Mouse (Mus musculus): ENCODE measurements at regions not wholly inside any gene's neighbourhood (a gene's known extent, or its start where the extent isn't known, plus 50 kb on each side); places are given as distances from the start of the nearest gene placed in this dataset.

DNA sequence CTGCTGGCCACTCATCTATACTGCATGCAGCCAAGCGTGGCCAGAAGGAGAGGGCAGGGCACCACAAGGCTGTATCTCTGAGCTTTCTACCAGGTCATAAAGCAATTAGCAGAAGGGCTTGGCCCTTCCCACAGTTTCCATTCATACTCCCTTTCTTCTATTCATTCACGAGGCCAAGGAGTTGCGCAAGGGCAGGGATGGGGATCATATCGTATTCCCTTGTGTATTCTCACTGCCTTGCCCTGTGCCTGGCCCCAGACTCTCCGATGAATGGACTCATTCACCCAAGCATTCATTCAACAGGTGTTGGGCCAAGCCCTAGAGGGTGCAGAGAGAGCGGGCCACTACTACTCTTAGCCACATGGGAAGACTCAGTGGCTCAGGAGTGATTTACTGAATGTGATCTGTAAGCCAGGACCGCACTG, 111.2 kb upstream of the Parp11 start:
- no peak for ATAC-seq (replicated peaks; ENCODE audit: low FRiP score, low TSS enrichment, poor library complexity, severe bottlenecking)

DNA sequence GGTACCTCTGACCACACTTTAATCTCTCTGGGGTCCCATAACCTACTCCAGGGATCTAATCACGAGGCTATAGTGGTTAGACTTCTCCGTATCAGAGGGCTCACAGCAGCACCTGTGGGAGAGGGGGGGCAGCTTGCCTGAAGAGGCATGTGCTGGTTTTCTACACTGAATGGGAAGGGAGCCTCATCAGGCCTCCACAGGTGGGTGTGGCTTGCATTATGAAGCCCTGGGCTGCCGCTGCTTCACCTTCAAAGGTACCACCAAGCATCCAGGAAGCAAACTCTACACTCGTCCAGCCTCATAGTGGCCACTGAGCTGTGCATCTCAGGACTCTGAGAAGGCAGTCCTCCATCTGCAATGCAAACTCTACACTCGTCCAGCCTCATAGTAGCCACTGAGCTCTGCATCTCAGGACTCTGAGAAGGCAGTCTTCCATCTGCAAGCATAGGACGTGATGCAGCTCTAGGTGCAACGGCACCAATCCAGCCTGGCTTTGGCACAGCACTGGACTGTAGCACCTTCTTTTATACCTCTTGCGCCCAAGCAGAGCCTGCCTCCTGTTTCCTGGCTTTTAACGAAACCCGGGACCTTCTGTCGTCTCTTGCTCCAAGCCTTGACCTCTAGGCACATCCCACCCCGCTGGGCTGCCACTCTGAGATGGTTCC, 110.5 kb upstream of the Parp11 start:
- ATAC-seq (replicated peaks; ENCODE audit: low FRiP score, low TSS enrichment, poor library complexity, severe bottlenecking) = no peak

DNA sequence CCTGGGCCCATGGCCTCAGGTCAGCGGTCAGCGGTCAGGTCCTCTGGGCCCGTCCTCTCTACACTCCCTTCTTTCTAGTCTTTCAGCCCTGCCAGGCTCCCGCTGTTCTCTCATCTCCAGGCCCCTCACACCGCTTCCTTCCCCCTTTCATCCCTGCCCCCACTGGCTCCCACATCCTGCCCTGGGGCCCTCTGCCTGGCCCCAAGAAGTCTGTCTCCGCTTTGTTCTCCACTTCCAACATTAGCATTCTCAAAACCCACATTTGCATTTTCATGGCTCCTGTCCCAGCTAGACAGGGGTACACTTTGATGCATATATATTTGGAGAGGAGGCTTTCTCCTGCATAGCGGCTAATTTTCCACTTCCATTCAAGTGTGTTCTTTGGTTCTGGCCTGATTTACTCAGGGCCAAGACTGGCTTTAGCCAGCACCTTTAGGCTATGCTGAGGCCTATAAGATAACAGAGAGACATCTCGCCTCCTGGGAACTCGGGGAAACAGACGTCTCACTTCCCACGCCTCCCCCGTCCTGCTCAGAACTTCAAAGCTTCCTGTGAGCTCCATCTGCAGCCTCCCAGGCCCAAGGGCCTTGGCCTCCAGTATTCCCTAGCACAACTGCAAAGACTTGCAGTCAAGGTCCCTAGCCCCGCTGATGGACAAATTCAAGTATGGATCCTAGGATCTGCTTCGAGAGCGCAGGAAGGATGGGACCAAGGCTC, 109.8 kb upstream of the Parp11 start:
- ATAC-seq (replicated peaks; ENCODE audit: low FRiP score, low TSS enrichment, poor library complexity, severe bottlenecking) = no peak

DNA sequence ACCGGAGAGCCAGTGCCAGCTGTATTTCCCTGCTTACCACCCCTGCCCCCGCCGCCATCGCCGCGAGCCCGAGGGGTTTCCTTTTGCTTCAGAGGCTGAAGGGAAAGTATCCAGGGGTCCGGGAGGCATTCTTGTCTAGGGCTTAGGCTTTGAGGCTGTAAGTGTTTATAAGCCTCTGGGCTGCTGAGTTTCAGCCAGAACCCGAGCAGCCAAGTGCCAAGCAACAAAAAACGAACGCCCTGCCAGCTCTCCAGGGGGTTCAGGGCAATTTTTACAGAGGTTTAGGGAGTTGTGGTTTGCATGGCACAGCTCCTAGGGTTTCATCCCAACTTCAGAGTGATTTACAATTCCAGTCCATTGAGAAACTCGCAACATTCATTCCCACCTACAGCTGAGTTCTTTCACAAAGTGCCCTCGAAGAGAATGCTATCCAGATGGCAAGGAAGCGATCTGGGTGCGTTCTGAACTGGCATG, 109.2 kb upstream of the Parp11 start:
- ATAC-seq (replicated peaks; ENCODE audit: low FRiP score, low TSS enrichment, poor library complexity, severe bottlenecking) = no peak

DNA sequence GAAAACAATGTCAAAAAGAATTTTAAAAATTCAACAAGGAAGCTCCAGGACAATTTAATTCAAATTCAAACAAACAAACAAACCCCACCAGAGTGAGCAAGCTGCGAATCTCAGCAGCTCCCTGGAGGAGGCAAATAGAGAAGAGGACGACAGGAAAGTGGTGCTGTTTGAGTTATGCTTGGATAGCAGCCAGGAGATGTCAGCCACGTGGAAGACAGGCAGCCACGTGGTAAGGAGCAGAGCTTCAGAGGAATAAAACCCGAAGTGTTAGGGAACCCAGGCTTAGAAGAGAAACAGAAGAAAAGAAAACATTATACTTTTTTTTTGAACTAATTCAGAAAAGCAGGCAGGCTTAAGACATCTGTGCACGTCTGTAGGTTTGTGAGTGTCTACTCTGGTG, 108.2 kb upstream of the Parp11 start:
- ATAC-seq (replicated peaks; ENCODE audit: low FRiP score, low TSS enrichment, poor library complexity, severe bottlenecking) = no peak

DNA sequence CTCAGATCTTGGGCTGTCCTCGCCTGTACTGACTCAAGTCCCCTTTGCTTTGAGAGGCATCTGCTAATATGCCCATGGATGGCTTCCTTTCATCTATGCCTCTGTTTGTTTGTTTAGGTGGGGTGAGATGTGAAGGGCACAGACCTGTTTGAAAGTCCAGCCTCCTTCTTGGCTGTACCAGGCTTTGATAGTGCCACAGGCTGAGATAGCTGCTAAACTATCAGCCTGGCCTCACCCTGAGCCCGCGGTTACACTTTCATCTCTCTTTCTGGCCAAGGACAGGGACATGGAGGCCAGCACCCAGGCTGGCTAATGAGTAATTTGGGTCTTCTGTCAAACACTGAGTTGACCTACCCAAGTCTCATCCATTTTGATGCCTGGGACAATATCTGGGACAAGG, 105.0 kb upstream of the Parp11 start:
- ATAC-seq (replicated peaks; ENCODE audit: low FRiP score, low TSS enrichment, poor library complexity, severe bottlenecking) = no peak

DNA sequence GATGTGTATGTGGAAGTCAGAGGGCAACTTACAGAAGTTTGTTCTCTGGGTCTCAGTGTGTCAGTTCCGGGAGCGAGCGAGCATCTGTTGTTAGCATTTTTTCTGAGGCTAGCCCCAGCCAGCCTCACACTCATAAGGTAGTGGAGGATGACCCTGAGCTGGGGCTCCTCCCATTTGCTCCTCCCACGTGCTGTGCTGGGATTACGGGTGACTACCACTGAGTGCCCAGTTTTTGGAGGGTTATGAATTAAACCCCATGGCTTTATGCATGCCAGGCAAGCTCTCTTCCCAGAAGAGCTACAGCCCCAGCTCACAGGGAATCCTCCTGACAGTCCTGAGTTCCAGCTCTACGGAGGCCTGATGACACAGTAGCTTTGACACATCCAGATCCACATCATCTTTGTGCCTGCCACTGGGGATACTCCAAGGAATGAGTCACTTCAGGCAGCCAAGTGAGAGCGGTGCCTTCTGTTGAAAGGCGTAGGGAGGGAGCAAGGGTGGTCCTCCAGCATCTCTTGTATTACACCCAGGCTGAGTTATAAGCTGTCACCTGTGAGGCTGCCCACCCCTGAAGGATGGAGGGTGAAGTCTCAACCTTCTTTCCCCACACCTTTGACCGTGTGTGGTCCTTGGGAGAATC, 97.8 kb upstream of the Parp11 start:
- ATAC-seq (replicated peaks; ENCODE audit: low FRiP score, low TSS enrichment, poor library complexity, severe bottlenecking) = no peak

DNA sequence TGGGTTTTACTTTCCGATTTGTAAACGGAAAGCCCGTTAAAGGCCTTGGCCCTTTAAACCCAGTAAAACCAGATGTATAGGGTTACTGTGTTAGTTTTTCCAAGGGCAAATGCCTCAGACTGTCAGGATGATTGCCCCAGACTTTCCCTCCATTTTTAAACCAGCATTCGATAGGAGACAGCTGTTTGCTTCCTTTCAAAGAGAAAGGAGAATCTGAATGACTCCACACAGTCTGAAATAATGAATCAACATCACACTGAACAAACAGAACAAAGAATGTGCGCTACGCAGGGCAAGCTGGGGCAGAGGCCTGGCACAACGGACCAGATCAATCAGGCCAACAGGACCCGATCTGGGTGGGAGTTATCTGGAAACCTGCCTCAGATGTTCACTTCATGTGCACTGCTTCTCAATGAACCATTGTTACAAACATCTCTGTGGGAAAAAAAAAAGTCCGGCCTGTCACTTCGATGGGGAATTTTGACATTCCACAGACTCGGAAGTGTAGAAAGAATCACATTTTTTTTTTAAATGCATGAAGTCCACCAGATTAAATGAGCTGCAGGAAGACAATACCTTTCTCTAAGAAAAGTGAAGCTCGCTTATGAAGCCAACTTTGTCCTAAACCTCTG, 97.0 kb upstream of the Parp11 start:
- ATAC-seq (replicated peaks; ENCODE audit: low FRiP score, low TSS enrichment, poor library complexity, severe bottlenecking) = no peak

DNA sequence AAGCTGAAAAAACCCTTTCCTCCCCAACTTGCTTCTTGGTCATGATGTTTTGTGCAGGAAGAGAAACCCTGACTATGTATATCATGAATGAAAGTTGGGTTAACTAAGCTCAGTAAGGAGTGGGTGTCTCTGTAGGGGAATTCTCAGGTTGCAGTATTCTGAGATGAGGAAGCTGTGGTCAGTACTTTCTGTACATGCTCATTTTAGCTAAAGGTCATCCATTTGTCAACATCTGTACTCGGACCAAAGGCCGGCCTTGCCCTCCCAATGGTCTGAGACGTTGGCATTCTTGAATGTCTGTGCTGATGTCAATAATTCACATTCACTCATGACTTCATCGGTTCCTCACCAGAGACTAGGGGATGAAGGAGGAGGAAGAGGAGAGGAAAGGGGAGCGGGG, 94.9 kb upstream of the Parp11 start:
- ATAC-seq (replicated peaks; ENCODE audit: low FRiP score, low TSS enrichment, poor library complexity, severe bottlenecking) = no peak

DNA sequence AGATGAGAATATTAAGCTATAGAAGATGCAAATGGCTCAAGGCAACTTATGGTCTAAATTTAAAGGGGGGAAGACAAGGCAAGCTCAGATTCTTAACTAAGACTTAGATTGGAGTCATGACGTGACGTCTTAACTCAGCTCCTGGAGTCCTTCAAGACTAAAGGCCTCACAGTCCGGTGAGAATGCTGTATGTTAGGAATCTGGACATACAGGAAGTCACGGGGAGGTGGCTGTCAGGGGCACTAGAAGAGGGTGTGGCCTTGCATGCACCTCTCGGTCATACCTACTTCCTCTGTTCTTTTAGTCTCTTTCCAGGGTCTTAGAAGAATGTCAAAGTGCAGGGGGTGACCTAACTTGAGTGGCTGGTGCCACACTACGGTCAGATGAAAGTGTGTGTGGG, 91.5 kb upstream of the Parp11 start:
- no peak for ATAC-seq (replicated peaks; ENCODE audit: low FRiP score, low TSS enrichment, poor library complexity, severe bottlenecking)

DNA sequence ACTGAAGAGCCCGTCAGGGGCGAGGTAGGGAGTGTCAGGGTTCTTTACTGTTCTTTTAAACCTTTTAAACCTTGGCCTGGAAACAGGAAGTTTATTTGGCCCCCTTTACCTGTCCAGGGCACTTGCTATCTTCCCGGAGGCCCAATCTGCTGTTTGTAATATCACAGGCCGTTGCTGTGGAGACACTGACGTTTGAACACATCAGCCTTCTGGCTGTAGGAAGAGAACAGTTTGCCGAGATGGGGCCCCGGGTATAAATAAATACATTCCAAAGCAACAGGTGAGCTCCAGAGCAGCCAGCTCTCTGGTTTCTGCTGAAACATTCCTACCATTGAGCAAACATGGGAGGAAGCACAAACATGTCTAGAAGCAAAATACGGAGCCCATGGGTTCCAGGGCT, 90.2 kb upstream of the Parp11 start:
- ATAC-seq (replicated peaks; ENCODE audit: low FRiP score, low TSS enrichment, poor library complexity, severe bottlenecking) = no peak

DNA sequence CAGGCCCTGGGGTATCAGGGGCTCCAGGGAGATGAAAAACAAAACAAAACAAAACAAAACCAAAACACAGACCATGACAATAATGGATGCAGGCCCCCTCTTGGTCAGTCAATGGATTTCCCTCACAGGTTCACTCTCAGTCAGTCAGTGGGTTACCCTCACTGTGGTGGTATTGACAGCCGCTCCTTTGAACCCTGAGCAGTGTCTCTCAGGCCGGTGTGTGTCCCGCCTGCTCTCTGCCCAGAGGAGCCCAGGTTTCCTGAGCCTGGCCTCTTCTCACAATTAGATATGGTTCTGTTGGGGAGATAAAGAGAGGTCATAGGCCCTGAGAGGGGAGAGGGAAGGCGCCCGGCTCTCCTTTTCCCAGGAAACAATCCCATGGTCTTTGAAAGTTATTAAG, 87.8 kb upstream of the Parp11 start:
- ATAC-seq (replicated peaks; ENCODE audit: low FRiP score, low TSS enrichment, poor library complexity, severe bottlenecking) = no peak

DNA sequence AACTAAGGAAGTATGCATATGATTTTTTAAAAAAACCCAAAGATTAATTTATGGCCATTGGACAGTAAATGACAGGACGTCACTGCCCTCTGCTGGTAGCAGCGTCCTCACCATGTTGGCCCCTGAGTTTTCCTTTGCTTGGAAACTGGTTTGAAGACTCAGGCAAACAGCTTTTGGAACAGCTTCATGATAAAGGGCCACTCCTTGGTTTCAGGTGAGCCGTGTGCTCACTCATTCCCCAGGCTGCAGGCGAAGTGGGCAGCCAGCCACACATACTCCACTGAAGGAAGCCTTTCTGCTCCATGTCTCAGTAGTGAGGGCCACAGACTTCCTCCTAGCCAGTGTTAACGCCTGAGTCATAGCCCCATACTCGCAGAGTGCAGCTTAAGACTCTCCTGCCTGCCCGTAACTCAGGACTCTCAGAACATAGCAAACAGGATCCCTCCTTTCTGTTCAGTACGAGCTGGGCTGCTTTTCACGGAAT, 87.2 kb upstream of the Parp11 start:
- peak; percentile 75 for ATAC-seq (replicated peaks; ENCODE audit: low FRiP score, low TSS enrichment, poor library complexity, severe bottlenecking)

DNA sequence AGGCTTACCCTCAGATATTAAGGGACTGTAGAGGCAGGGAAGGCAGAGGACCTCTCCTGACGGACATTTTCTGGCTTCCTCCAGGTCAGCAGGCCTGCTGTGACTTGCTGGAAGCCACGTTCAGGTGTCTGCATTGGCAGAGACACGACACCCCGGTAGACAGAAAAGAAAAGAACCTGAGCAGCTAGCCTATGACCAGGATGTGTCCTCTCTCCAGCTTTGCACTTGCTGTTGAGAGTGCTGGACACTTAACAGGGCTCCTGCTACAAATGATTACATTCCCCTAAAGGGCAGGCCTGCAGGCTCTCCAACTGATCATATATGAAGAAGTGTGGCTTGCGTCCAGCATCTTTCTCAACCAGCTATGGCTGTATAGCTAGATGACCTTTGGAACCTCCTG, 84.5 kb upstream of the Parp11 start:
- no peak for ATAC-seq (replicated peaks; ENCODE audit: low FRiP score, low TSS enrichment, poor library complexity, severe bottlenecking)

DNA sequence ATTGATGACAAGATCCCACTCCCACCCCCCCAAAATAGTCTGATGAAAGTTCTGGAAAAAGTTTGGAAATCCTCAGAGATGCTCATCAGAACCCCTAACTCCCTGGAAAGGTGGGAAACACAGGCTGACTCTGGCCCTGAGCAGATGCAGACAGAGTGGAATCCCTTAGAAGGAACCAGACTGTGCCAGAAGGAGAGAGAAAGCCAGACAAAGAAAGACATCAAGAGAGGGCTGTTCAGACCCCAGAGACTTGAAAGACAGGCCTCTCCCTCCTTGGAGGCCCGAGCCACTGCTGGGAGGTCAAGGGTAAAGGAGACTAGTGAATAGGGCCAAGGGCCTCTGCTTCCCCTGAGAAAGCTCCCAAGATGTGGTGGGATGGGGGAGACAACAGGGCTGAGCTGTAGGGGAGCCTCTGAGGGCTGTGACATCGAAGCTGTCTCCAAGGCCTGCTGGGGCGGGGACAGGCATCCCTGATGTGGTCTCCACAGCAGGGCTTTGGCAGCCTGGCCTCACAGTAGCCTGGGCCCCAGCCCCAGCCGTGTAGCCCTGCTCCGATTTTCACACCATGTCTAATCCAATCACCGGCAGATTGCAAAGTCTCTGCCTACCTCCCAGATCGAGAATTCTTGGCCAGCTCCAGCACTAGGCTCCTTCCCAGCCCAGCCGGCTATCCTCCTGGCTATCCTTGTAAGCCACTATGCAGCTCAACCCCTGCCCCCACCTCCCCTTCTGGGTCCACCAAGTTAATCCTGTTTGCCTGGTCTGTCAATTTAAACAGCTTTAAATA, 83.5 kb upstream of the Parp11 start:
- ATAC-seq (replicated peaks; ENCODE audit: low FRiP score, low TSS enrichment, poor library complexity, severe bottlenecking) = no peak

DNA sequence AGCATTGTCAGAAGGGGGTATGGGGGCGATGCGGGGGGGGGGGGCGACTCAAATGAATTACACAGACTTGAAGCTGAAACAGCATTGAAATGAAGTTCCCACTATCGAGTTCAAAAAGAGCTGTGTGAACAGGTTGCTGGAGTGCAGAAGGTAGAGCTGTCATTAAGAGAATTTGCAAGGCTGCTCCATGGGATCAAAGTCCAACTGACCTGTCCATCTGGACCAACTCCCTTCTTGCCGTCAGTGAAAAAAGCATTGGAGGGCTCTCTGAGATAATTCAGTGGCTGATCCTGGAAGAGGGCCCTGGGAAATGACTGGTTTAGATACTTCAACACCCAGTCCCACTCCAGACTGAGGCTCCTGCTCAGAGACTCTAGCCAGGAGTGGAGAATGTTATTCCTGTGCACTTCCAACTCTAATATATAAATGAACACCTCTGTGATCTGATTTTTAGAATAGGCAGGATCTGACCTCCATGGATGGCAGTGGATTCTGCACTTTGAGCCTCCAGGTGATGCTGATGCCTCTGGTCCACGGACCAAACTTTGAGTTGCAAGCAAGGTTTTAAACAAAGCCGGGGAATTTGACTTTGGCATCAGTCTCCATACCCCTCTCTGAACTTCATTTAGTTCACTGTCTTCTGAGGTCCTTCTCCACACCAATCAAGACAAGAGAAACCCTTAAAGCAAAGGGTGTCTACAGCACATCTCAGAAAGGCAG, 82.6 kb upstream of the Parp11 start:
- ATAC-seq (replicated peaks; ENCODE audit: low FRiP score, low TSS enrichment, poor library complexity, severe bottlenecking) = no peak

DNA sequence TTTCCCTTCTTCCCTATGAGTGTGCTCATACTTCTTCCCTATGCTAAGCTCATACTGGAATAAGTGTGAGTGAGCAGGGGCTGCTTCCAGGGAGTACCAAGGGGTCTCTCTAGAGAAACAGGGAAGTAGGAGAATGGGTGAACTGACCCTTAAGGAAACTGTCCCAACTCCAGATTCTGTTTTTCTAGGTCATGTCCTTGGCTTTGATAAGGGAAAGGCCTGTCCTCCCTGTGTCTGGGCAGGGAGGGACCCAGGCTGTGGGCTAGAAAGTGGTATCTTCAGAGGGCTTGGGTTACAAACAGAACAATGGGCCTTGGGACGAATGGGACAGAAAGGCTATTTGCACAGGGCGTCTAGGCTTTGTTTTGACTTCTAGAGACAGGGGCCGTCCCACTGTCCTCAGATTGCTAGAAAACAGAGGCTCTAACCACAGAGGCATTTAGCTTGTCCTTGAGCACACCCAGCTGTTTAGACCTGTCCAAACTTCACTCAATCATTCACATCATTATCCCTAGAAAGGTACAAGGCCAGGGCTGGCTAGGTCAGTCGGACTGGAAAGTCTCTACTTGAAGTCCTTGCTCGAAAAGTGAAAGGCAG, 82.0 kb upstream of the Parp11 start:
- no peak for ATAC-seq (replicated peaks; ENCODE audit: low FRiP score, low TSS enrichment, poor library complexity, severe bottlenecking)

DNA sequence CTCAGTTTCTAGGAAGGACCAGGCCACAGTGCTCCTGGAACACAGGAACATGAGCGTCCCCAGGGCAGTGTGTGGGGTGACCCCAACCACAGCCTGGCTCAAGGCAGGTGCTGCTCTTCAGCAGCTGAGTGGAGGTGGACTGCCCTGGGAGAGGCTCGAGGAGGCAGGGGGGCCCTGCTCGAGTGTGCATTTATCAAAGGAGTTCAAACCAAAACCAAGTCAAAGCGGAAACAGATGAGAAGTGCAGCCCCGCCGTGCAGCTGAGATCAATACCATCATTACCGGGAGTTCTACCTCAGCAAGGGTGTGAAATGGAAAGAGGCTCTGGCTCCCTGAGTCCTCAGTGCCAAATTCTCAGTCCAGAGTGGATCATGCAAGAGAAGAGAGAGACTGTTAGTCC, 81.4 kb upstream of the Parp11 start:
- ATAC-seq (replicated peaks; ENCODE audit: low FRiP score, low TSS enrichment, poor library complexity, severe bottlenecking) = no peak

DNA sequence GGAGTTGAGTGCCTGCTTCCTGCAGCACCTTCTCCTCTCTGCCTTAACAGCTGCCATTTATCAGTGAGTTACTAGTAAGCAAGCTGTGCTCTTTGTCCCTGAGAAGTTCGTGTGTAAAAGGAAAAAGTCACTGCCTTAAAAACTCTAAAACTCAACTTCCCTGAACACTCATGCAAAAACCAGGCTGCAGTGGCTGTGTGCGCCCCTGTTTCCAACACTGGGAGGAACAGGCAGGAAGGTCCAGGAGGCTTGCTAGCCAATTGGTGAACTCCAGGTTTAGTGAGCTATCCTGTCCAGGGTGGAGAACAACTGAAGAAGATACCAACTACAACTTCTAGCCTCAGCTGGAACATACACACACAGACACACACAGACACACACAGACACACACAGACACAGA, 81.0 kb upstream of the Parp11 start:
- ATAC-seq (replicated peaks; ENCODE audit: low FRiP score, low TSS enrichment, poor library complexity, severe bottlenecking) = no peak

All from megakaryocyte-erythroid progenitor cell, adult 5-6 weeks (primary cell).